30 mouse cellular contexts compared by ENCODE assay signal in genomic region chr10:75592585-75592984, GRCm38 (mm10). TPM values are rescaled to one million over a fixed set of nuclear protein-coding genes. Genes with fewer than 3 reads are reported as not detected.
A peak's percentile ranks its signal among the peaks of the same experiment; 100 is the strongest.
DNase-seq lines count a peak whose midpoint lies in the region; ATAC-seq lines count a peak whose summit lies in the region.
"Had no signal": no experiment of that assay in that cellular context is flagged by ENCODE, and none has a peak within 500 bp of the region (broad histone marks: within the 10 kb centered on the region; RNA-seq: fewer than 3 reads in every experiment).

No protein-coding gene starts in this region.

- DNase-seq in heart, postnatal 4 days = no peak
- peak; percentile 25 for DNase-seq in MN1 (ENCODE audit: low spot score)
- DNase-seq in naive thymus-derived CD4-positive, alpha-beta T cell, adult 2 months (ENCODE audit: low read depth) = peak; percentile 34
- no peak for DNase-seq in urinary bladder, postnatal 25 days (ENCODE audit: low spot score)
- DNase-seq: adrenal gland, postnatal 10 days; cerebellum, adult 2 months; cerebellum, postnatal 25 days; embryo, embryonic 11 days; gastrocnemius, postnatal 14 days; kidney, adult 9 months; kidney, postnatal 14 days; lung, embryonic 14.5 days; lung, postnatal 36 days; retina, postnatal 1 day; right cerebral cortex, postnatal 25 days had no signal

- H3K4me2 ChIP-seq in heart, embryonic 14.5 days (ENCODE audit: low read length) = no peak overlapping the region
- H3K4me2 ChIP-seq: embryonic facial prominence, embryonic 13.5 days; forebrain, embryonic 12.5 days; hindbrain, embryonic 15.5 days; lung, embryonic 14.5 days; midbrain, embryonic 15.5 days; neural tube, embryonic 13.5 days had no signal

- H3K9ac ChIP-seq in heart, embryonic 14.5 days (ENCODE audit: low read length) = no peak overlapping the region
- H3K9ac ChIP-seq: embryonic facial prominence, embryonic 13.5 days; forebrain, embryonic 12.5 days; hindbrain, embryonic 15.5 days; lung, embryonic 14.5 days; midbrain, embryonic 15.5 days; neural tube, embryonic 13.5 days had no signal

- H3K27me3 ChIP-seq in heart, embryonic 14.5 days (ENCODE audit: control insufficient read depth, insufficient read depth, low read length) = no peaks in the 10 kb centered on the region
- H3K27me3 ChIP-seq in megakaryocyte, embryonic 14.5 days (replicated peaks) = no peaks in the 10 kb centered on the region
- H3K27me3 ChIP-seq: embryonic facial prominence, embryonic 13.5 days; forebrain, embryonic 12.5 days; hindbrain, embryonic 15.5 days; midbrain, embryonic 15.5 days; neural tube, embryonic 13.5 days had no signal

- WGBS in heart, embryonic 14.5 days = 60% methylated on average over 7 of the region's 7 CpGs

- peaks cover 29 to 32% of the 10 kb centered on the region in 2 experiments for H3K4me1 ChIP-seq in heart, embryonic 14.5 days (ENCODE audit: control insufficient read depth in 2 of 2, insufficient read depth in 2 of 2, low read length in 2 of 2)
- peaks cover 72% of the 10 kb centered on the region for H3K4me1 ChIP-seq in megakaryocyte, embryonic 14.5 days

- no peaks in the 10 kb centered on the region for H3K36me3 ChIP-seq in heart, embryonic 14.5 days (ENCODE audit: control insufficient read depth, insufficient read depth, low read length)
- H3K36me3 ChIP-seq in megakaryocyte, embryonic 14.5 days (replicated peaks; ENCODE audit: low read length) = peaks cover 26% of the 10 kb centered on the region
- H3K36me3 ChIP-seq: embryonic facial prominence, embryonic 13.5 days; forebrain, embryonic 12.5 days; hindbrain, embryonic 15.5 days; limb, embryonic 10.5 days; midbrain, embryonic 15.5 days; neural tube, embryonic 13.5 days had no signal

- H3K4me3 ChIP-seq in heart, embryonic 14.5 days (ENCODE audit: control insufficient read depth in 1 of 2, insufficient read depth in 1 of 2, low read depth in 1 of 2, low read length in 2 of 2) = no peak overlapping the region
- peak overlapping the region; percentile 16 for H3K4me3 ChIP-seq in megakaryocyte, embryonic 14.5 days (replicated peaks)
- H3K4me3 ChIP-seq: embryonic facial prominence, embryonic 13.5 days; erythroblast, embryonic 14.5 days; forebrain, embryonic 12.5 days; hindbrain, embryonic 15.5 days; layer of hippocampus, adult 2 months; limb, embryonic 10.5 days; midbrain, embryonic 15.5 days; neural tube, embryonic 13.5 days had no signal

- no peak for ATAC-seq in heart, embryonic 14.5 days (ENCODE audit: insufficient number of reproducible peaks, insufficient read depth, low FRiP score, low read depth)
- ATAC-seq in megakaryocyte, adult 5-6 weeks (ENCODE audit: poor library complexity, severe bottlenecking) = no peak
- ATAC-seq: intestine, embryonic 16.5 days; midbrain, embryonic 15.5 days had no signal

- peak overlapping the region; percentile 38 to 64; a peak in 3 of 4 replicates for H3K27ac ChIP-seq in heart, embryonic 14.5 days (replicated peaks in 1 of 2; ENCODE audit: control insufficient read depth in 1 of 2, insufficient read depth in 1 of 2, low read depth in 2 of 2, low read length in 2 of 2)
- H3K27ac ChIP-seq: embryonic facial prominence, embryonic 13.5 days; forebrain, embryonic 12.5 days; hindbrain, embryonic 15.5 days; limb, embryonic 10.5 days; midbrain, embryonic 15.5 days had no signal

- peaks cover 4% of the 10 kb centered on the region; the same call in 1 of the 2 replicates for H3K9me3 ChIP-seq in heart, embryonic 14.5 days (ENCODE audit: control insufficient read depth, low read length)
- 0 out of 2 replicates have a peak, but pooled peaks cover 3% of the 10 kb centered on the region for H3K9me3 ChIP-seq in megakaryocyte, embryonic 14.5 days
- H3K9me3 ChIP-seq: forebrain, embryonic 12.5 days; hindbrain, embryonic 15.5 days; limb, embryonic 10.5 days; midbrain, embryonic 15.5 days had no signal

RNA-seq across cellular contexts. Expression of gene Ggt5, which starts 3.4 kb away (rescaled TPM):
- 7.6 and 8.1 TPM in 2 replicates for polyA plus RNA-seq in heart, embryonic 14.5 days (2014; fragmentation: Nextera tagmentation; extraction: Ambion mirVana)
- total RNA-seq in heart, postnatal 4 days (2021) = 1 to 10 TPM; 8.4 to 9.3 TPM
- 4.5 and 13.7 TPM in 2 replicates for polyA plus RNA-seq in megakaryocyte, embryonic 14.5 days (2012; ENCODE audit: insufficient read depth, low replicate concordance)
- total RNA-seq in megakaryocyte, adult 5-6 weeks (2015) = 2.0 and 2.8 TPM in 2 replicates
- total RNA-seq in megakaryocyte, adult 5-6 weeks (2017) = 2.7 and 16.8 TPM in 2 replicates
- polyA plus RNA-seq: C2C12; erythroblast, embryonic 14.5 days had no signal

RNA-seq across cellular contexts. Expression of gene Ggt1, which starts 31.2 kb away (rescaled TPM):
- polyA plus RNA-seq in heart, embryonic 14.5 days (2014; fragmentation: Nextera tagmentation; extraction: Ambion mirVana) = 0.69 and 1.4 TPM in 2 replicates
- total RNA-seq in heart, postnatal 4 days (2021) = under 1 TPM in 1 of 2 experiments, not detected in 1; 0.38 TPM
- polyA plus RNA-seq in megakaryocyte, embryonic 14.5 days (2012; ENCODE audit: insufficient read depth, low replicate concordance) = 0.84 TPM in 1 of 2 replicates, not detected in the other
- total RNA-seq in megakaryocyte, adult 5-6 weeks (2015) = 3.2 TPM in 2 replicates
- total RNA-seq in megakaryocyte, adult 5-6 weeks (2017) = 4.9 and 10.0 TPM in 2 replicates
- polyA plus RNA-seq: erythroblast, embryonic 14.5 days had no signal

RNA-seq across cellular contexts. Expression of gene Lrrc75b, which starts 32.5 kb away (rescaled TPM):
- polyA plus RNA-seq in heart, embryonic 14.5 days (2014; fragmentation: Nextera tagmentation; extraction: Ambion mirVana) = 1.1 and 2.7 TPM in 2 replicates
- total RNA-seq in heart, postnatal 4 days (2021) = 1 to 10 TPM; 1.5 TPM
- polyA plus RNA-seq in megakaryocyte, embryonic 14.5 days (2012; ENCODE audit: insufficient read depth, low replicate concordance) = not detected in 2 replicates
- 0.58 and 0.71 TPM in 2 replicates for total RNA-seq in megakaryocyte, adult 5-6 weeks (2015)
- total RNA-seq in megakaryocyte, adult 5-6 weeks (2017) = 0.22 and 0.57 TPM in 2 replicates
- total RNA-seq: hematopoietic stem cell, adult 5-6 weeks had no signal
- polyA plus RNA-seq: erythroblast, embryonic 14.5 days; liver, adult 2 months had no signal

RNA-seq across cellular contexts. Expression of gene Susd2, which starts 51.2 kb away (rescaled TPM):
- polyA plus RNA-seq in heart, embryonic 14.5 days (2014; fragmentation: Nextera tagmentation; extraction: Ambion mirVana) = 11.7 and 13.3 TPM in 2 replicates
- 1 to 10 TPM; 4.7 to 4.9 TPM for total RNA-seq in heart, postnatal 4 days (2021)
- 0.17 TPM in 1 of 2 replicates, not detected in the other for polyA plus RNA-seq in megakaryocyte, embryonic 14.5 days (2012; ENCODE audit: insufficient read depth, low replicate concordance)
- 0.16 and 0.48 TPM in 2 replicates for total RNA-seq in megakaryocyte, adult 5-6 weeks (2015)
- 0.33 and 0.49 TPM in 2 replicates for total RNA-seq in megakaryocyte, adult 5-6 weeks (2017)

Comparison
In these comparisons a context has a peak if more than half of its experiments do, and no peak if none do; other contexts are left out.
1. DNase-seq: peak in MN1 (single experiment) and naive thymus-derived CD4-positive, alpha-beta T cell, adult 2 months (single experiment); none in heart, postnatal 4 days (single experiment) and urinary bladder, postnatal 25 days (single experiment).